Mouse (Mus musculus) embryonic facial prominence, embryonic 10.5 days (tissue): ENCODE measurements around the gene Apmap. TPM values are rescaled to one million over a fixed set of nuclear protein-coding genes. Genes with fewer than 3 reads are reported as not detected.
"Not testable (repeated sequence)": the region's sequence is repeated elsewhere in the genome, so short reads cannot be mapped to it uniquely, and the experiment has no call there.

Experiments used
- DNase-seq: peaks from one replicate; pipeline ENCODE4 v3.0.0-alpha.2; 2017; ENCODE audit warnings: low spot score
- H3K27ac ChIP-seq: fragments of 300-500 bp; sonication (generic); replicated peaks from 2 replicates; pipeline ENCODE4 v1.5.1; 2016; ENCODE audit warnings: mild to moderate bottlenecking
- H3K27me3 ChIP-seq: fragments of 300-500 bp; sonication (generic); replicated peaks from 2 replicates; pipeline ENCODE4 v1.6.1; 2016; ENCODE audit warnings: low read depth, mild to moderate bottlenecking; ENCODE audit not compliant: poor library complexity, severe bottlenecking
- H3K36me3 ChIP-seq: fragments of 300-500 bp; sonication (generic); replicated peaks from 2 replicates; pipeline ENCODE4 v1.6.1; 2016; ENCODE audit warnings: mild to moderate bottlenecking, moderate library complexity
- H3K4me1 ChIP-seq: fragments of 300-500 bp; sonication (generic); 2 replicates; pipeline ENCODE4 v1.6.1; 2016
- H3K4me3 ChIP-seq: fragments of 300-500 bp; sonication (generic); 2 replicates; pipeline ENCODE4 v1.5.1; 2016; ENCODE audit warnings: mild to moderate bottlenecking, moderate library complexity
- H3K9me3 ChIP-seq: fragments of 300-500 bp; sonication (generic); 2 replicates; pipeline ENCODE4 v1.6.1; 2016; ENCODE audit warnings: mild to moderate bottlenecking
- WGBS: fragments of 180-500 bp; shearing (Covaris S2); methylation state at CpG from one replicate; pipeline ENCODE4 v1.1.7; 2016; 5-methylcytosine and 5-hydroxymethylcytosine counted together
- polyA plus RNA-seq: library from polyadenylated mRNA; unstranded; fragments of >200 nt; fragmentation: Nextera tagmentation; extraction: Ambion mirVana; gene quantifications from 2 replicates; pipeline ENCODE4 v1.2.1, GENCODE M21; 2016

Gene Apmap
- polyA plus RNA-seq, 1 experiment from 2014 or later: 27.9 TPM

DNA sequence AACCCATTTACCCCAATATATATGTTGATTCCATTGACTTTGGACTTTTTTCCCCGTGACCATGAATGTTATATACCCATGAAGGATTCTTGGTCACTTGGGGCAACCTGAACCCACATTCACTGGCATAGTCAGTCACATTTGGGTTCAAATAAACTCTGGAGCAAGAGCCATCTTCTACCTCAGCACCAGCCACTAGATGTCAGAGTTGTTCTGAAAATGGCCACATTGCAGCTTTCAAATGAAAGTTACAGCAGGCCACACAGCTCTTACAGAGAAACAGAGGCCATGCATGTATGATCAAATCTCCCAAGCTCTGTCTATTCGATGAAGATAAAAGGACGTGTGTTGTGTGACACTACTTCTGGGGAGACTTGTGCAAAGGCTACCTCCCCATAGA lies 49.8 kb downstream of the Apmap start:
- Histone ChIP-seq H3K36me3 (no peaks in the 10 kb centered on the region), H3K9me3 (no peaks in the 10 kb centered on the region), H3K4me1 (no peaks in the 10 kb centered on the region), H3K4me3 (no peak overlapping the region), H3K27me3 (no peaks in the 10 kb centered on the region), H3K27ac (no peak overlapping the region)
- no peak for DNase-seq
- 59% methylated on average over 3 of the region's 3 CpGs for WGBS

DNA sequence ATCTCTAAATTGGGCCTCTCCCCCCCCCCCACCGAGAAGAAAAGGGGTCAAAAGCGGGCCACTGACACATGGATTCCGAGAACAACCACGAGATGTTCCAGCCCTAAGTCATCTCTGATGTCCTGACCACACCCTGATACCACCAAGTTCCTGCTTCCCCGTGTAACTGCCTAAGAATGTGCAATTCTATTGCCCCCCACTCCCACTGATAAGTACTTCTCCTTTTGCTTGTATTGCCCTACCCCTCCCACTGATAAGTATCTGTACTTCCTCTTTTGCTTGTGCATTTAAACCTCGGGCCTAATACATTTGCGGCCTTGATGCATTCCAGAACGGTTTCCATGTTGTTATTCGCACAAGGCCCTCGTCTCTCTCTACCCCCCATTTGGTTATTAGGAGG lies 58.8 kb downstream of the Apmap start:
- not testable (repeated sequence) for H3K4me3 ChIP-seq, H3K9me3 ChIP-seq, DNase-seq, H3K27ac ChIP-seq, H3K36me3 ChIP-seq, H3K4me1 ChIP-seq, H3K27me3 ChIP-seq
- 86% methylated on average over 10 of the region's 10 CpGs for WGBS

Other genes starting within 250 kb of the Apmap start
- gene 3300002I08Rik, start 245.8 kb downstream of the Apmap start, polyA plus RNA-seq: 9.4 and 9.9 TPM in 2 replicates
- 10.0 and 10.9 TPM in 2 replicates for gene Zfp442, start 157.1 kb downstream of the Apmap start, polyA plus RNA-seq
- 0.10 and 0.13 TPM in 2 replicates for gene Zfp345, start 123.5 kb downstream of the Apmap start, polyA plus RNA-seq
- gene Cst7, start 38.2 kb downstream of the Apmap start, polyA plus RNA-seq: 0.20 TPM in 1 of 2 replicates, not detected in the other
- gene Acss1, start 59.9 kb upstream of the Apmap start, polyA plus RNA-seq: 7.8 and 9.3 TPM in 2 replicates
- 0.04 and 0.23 TPM in 2 replicates for gene Vsx1, start 80.8 kb upstream of the Apmap start, polyA plus RNA-seq
- 30.7 and 37.1 TPM in 2 replicates for gene Entpd6, start 140.5 kb upstream of the Apmap start, polyA plus RNA-seq
- gene Pygb, start 178.2 kb upstream of the Apmap start, polyA plus RNA-seq: 62.1 and 66.3 TPM in 2 replicates